Mouse (Mus musculus) cerebellum, postnatal 25 days (tissue): ENCODE data around the gene Ufd1.
A peak's percentile ranks its signal among the peaks of the same experiment; 100 is the strongest.
"Not testable (repeated sequence)": the region's sequence is repeated elsewhere in the genome, so short reads cannot be mapped to it uniquely, and the experiment has no call there.

ENCODE experiments used
- DNase-seq, 2 experiments: peaks; one replicate each; pipeline ENCODE4 v3.0.0; 2021; ENCODE audit warnings: mixed read lengths in 2 of 2

The Ufd1 gene

GRCm38 (mm10) chr16:18811032-18811431, 547 bp upstream of the Ufd1 start:
- DNase-seq = peak in 1 of 2 experiments; percentile 43

- no peak for DNase-seq
Measured at GRCm38 (mm10) chr16:18812385-18812910, 869 bp downstream of the Ufd1 start.

GRCm38 (mm10) chr16:18822356-18822755, 10.8 kb downstream of the Ufd1 start:
- DNase-seq = no peak

GRCm38 (mm10) chr16:18822925-18823324, 11.3 kb downstream of the Ufd1 start:
- DNase-seq = no peak

GRCm38 (mm10) chr16:18828630-18829029, 17.1 kb downstream of the Ufd1 start:
- no peak for DNase-seq

GRCm38 (mm10) chr16:18829102-18829501, 17.5 kb downstream of the Ufd1 start:
- no peak for DNase-seq

- no peak for DNase-seq
Measured at GRCm38 (mm10) chr16:18833486-18833885, 21.9 kb downstream of the Ufd1 start.

GRCm38 (mm10) chr16:18836073-18836467, 24.5 kb downstream of the Ufd1 start:
- DNase-seq = no peak

GRCm38 (mm10) chr16:18836468-18837208, 25.1 kb downstream of the Ufd1 start, which contains the start of the genes 2510002D24Rik and Gm28539:
TSS of gene 2510002D24Rik (plus strand) at chr16:18836578.
TSS of gene Gm28539 (plus strand) at chr16:18836584.
- DNase-seq = peak; percentile 98

- DNase-seq = peak in 1 of 2 experiments; percentile 11
Measured at GRCm38 (mm10) chr16:18838346-18838745, 26.8 kb downstream of the Ufd1 start.

GRCm38 (mm10) chr16:18846301-18846820, 34.8 kb downstream of the Ufd1 start:
- no peak for DNase-seq

GRCm38 (mm10) chr16:18849521-18850190, 38.1 kb downstream of the Ufd1 start:
- not testable (repeated sequence) for DNase-seq

GRCm38 (mm10) chr16:18858551-18858950, 47.0 kb downstream of the Ufd1 start:
- peak; percentile 47 to 66 for DNase-seq

- peak; percentile 33 to 49 for DNase-seq
Measured at GRCm38 (mm10) chr16:18860186-18860585, 48.6 kb downstream of the Ufd1 start.

- not testable (repeated sequence) for DNase-seq
Measured at GRCm38 (mm10) chr16:18870495-18870894, 58.9 kb downstream of the Ufd1 start.

- DNase-seq = no peak
Measured at GRCm38 (mm10) chr16:18876091-18876441, 64.5 kb downstream of the Ufd1 start.

- peak; percentile 97 for DNase-seq
Measured at GRCm38 (mm10) chr16:18876442-18877308, 65.1 kb downstream of the Ufd1 start, which contains the start of the genes Mrpl40 and Hira. TSS of gene Mrpl40 (minus strand) at chr16:18876862. TSS of gene Hira (plus strand) at chr16:18877037.

- peak in 1 of 2 experiments; percentile 59 for DNase-seq
Measured at GRCm38 (mm10) chr16:18877386-18878090, 66.0 kb downstream of the Ufd1 start.

- no peak for DNase-seq
Measured at GRCm38 (mm10) chr16:18878091-18878720, 66.6 kb downstream of the Ufd1 start.

GRCm38 (mm10) chr16:18884044-18884443, 72.5 kb downstream of the Ufd1 start:
- no peak for DNase-seq
